Mouse (Mus musculus): ENCODE measurements at regions not wholly inside any gene's neighbourhood (a gene's known extent, or its start where the extent isn't known, plus 50 kb on each side); places are given as distances from the start of the nearest gene placed in this dataset.

GRCm38 (mm10) chr13:52009231-52009630 is 162.8 kb downstream of the Gadd45g start:
- no peak for ATAC-seq (ENCODE audit: low FRiP score)

GRCm38 (mm10) chr13:52009766-52010165 is 163.3 kb downstream of the Gadd45g start:
- Histone ChIP-seq H3K4me3 (no peak overlapping the region), H3K4me1 (peaks cover 14% of the 10 kb centered on the region), H3K36me3 (no peaks in the 10 kb centered on the region), H3K4me2 (replicated peaks) (no peak overlapping the region), H3K9me3 (replicated peaks) (no peaks in the 10 kb centered on the region), H3K27ac (no peak overlapping the region), H3K9ac (no peak overlapping the region), H3K27me3 (peaks cover 2% of the 10 kb centered on the region; the same call in 1 of the 2 replicates)
- no peak for ATAC-seq (ENCODE audit: low FRiP score)
- 91% methylated on average over 6 of the region's 6 CpGs for WGBS

More at GRCm38 (mm10) chr13:52009231-52009630, 162.8 kb downstream of the Gadd45g start:
- Histone ChIP-seq H3K27ac (no peak overlapping the region), H3K9me3 (replicated peaks) (no peaks in the 10 kb centered on the region), H3K9ac (no peak overlapping the region), H3K27me3 (peaks cover 2% of the 10 kb centered on the region; the same call in 1 of the 2 replicates), H3K4me1 (peaks cover 9% of the 10 kb centered on the region), H3K4me3 (no peak overlapping the region), H3K4me2 (replicated peaks) (no peak overlapping the region), H3K36me3 (no peaks in the 10 kb centered on the region)
- WGBS = 88% methylated on average over 4 of the region's 4 CpGs

- H3K27me3 ChIP-seq = peaks cover 2% of the 10 kb centered on the region; the same call in 1 of the 2 replicates
- H3K4me2 ChIP-seq (replicated peaks) = no peak overlapping the region
- no peak overlapping the region for H3K9ac ChIP-seq
- peaks cover 24% of the 10 kb centered on the region for H3K4me1 ChIP-seq
- 65% methylated on average over 3 of the region's 3 CpGs for WGBS
- H3K36me3 ChIP-seq = no peaks in the 10 kb centered on the region
- ATAC-seq (ENCODE audit: low FRiP score) = no peak
- H3K27ac ChIP-seq = no peak overlapping the region
- no peaks in the 10 kb centered on the region for H3K9me3 ChIP-seq (replicated peaks)
- no peak overlapping the region for H3K4me3 ChIP-seq
Measured at GRCm38 (mm10) chr13:52011001-52011400, 164.5 kb downstream of the Gadd45g start.

GRCm38 (mm10) chr13:52013182-52013581 is 166.7 kb downstream of the Gadd45g start:
- no peak overlapping the region for H3K4me3 ChIP-seq
- 77% methylated on average over 1 of the region's 1 CpGs for WGBS
- no peak for ATAC-seq (ENCODE audit: low FRiP score)
- no peaks in the 10 kb centered on the region for H3K36me3 ChIP-seq
- H3K9me3 ChIP-seq (replicated peaks) = no peaks in the 10 kb centered on the region
- H3K27ac ChIP-seq = no peak overlapping the region
- peaks cover 33% of the 10 kb centered on the region for H3K4me1 ChIP-seq
- no peak overlapping the region for H3K4me2 ChIP-seq (replicated peaks)
- no peak overlapping the region for H3K9ac ChIP-seq
- H3K27me3 ChIP-seq = peaks cover 8% of the 10 kb centered on the region

DNA sequence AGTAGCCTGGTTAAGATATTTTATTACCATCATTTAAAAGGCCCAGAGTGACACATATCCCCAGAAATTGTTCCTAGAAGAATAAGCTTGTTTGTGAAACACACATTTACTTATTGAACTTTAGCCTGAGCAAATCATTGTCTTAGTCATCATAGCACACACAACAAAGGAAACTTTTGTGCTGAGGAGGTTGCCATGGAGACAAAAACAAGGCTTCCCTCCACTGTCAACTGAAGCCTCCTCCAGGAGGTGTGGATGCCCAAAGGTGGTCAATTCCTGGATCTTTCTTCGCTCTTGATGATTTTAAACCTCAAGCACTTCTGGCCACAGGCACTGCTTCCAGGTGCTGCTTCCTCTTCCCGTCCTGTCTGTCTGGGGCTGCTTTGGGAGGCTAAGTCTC is 167.3 kb downstream of the Gadd45g start:
- Histone ChIP-seq H3K9me3 (replicated peaks) (no peaks in the 10 kb centered on the region), H3K4me1 (peaks cover 33% of the 10 kb centered on the region), H3K36me3 (no peaks in the 10 kb centered on the region), H3K9ac (no peak overlapping the region), H3K4me3 (no peak overlapping the region), H3K27ac (no peak overlapping the region), H3K4me2 (replicated peaks) (no peak overlapping the region), H3K27me3 (peaks cover 8% of the 10 kb centered on the region)
- 55% methylated on average over 2 of the region's 2 CpGs for WGBS
- no peak for ATAC-seq (ENCODE audit: low FRiP score)

DNA sequence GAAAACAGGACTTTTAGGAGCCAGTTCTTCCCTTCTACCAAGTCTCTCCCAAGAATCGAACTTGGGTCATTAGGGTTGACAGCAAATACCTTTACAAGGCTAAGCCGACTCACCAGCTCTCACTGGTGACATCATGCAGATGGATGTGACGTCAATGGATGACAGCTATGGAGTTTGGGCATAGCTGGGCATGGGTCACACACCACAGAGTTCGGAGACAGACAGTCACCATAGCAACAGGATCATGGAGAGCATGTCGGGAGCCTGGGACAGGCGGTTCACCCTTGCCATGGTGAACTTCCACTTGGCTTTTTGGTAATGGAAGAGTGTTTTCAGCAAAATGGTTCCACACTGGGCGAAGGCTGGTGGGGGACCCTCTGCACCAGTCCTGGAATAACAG is 168.1 kb downstream of the Gadd45g start:
- Histone ChIP-seq H3K9ac (no peak overlapping the region), H3K36me3 (no peaks in the 10 kb centered on the region), H3K4me1 (peaks cover 33% of the 10 kb centered on the region), H3K27me3 (peaks cover 10% of the 10 kb centered on the region), H3K9me3 (replicated peaks) (no peaks in the 10 kb centered on the region), H3K4me3 (no peak overlapping the region), H3K27ac (peak overlapping the region; percentile 84; the same call in 1 of the 2 replicates), H3K4me2 (replicated peaks) (no peak overlapping the region)
- ATAC-seq (ENCODE audit: low FRiP score) = peak; percentile 55
- 41% methylated on average over 7 of the region's 7 CpGs for WGBS

- H3K4me3 ChIP-seq = no peak overlapping the region
- no peak overlapping the region for H3K9ac ChIP-seq
- peaks cover 10% of the 10 kb centered on the region for H3K27me3 ChIP-seq
- 0 out of 2 replicates have a peak overlapping the region, but pooled peaks have one; percentile 15 for H3K4me2 ChIP-seq (replicated peaks)
- no peaks in the 10 kb centered on the region for H3K36me3 ChIP-seq
- peaks cover 33% of the 10 kb centered on the region for H3K4me1 ChIP-seq
- peak; percentile 72 for ATAC-seq (ENCODE audit: low FRiP score)
- H3K27ac ChIP-seq = peak overlapping the region; percentile 84
- no peaks in the 10 kb centered on the region for H3K9me3 ChIP-seq (replicated peaks)
- 8% methylated on average over 4 of the region's 4 CpGs for WGBS
Measured at GRCm38 (mm10) chr13:52015066-52015465, 168.6 kb downstream of the Gadd45g start.

DNA sequence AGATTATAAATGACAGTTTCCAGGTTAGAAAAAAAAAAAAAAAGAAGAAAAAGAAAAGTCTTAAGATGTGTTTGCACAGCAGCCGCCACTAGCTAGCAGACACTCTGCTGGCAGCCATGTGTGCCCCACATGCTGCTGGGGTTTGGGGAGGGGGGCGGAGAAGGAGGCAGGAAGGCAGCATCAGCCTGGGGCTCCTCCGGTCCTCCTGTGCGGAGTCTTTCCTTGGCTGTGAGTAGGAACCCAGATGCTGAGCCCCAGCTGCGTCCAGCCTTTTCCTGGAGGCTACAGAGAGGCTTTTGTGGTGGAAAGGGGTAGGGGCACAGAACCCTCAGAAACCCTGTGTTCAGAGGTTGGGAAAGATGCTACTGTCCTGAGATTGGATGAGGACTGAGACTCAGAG is 169.0 kb downstream of the Gadd45g start:
- Histone ChIP-seq H3K4me2 (replicated peaks) (peak overlapping the region; percentile 25; the same call in 1 of the 2 replicates), H3K9ac (no peak overlapping the region)

GRCm38 (mm10) chr13:52017598-52018190 is 171.2 kb downstream of the Gadd45g start:
- WGBS = 78% methylated on average over 11 of the region's 11 CpGs
- Histone ChIP-seq H3K36me3 (no peaks in the 10 kb centered on the region), H3K27ac (no peak overlapping the region), H3K9me3 (replicated peaks) (no peaks in the 10 kb centered on the region), H3K27me3 (peaks cover 13% of the 10 kb centered on the region), H3K9ac (no peak overlapping the region), H3K4me3 (no peak overlapping the region), H3K4me2 (replicated peaks) (no peak overlapping the region), H3K4me1 (peaks cover 50% of the 10 kb centered on the region)
- no peak for ATAC-seq (ENCODE audit: low FRiP score)

More for the DNA sequence above, 169.0 kb downstream of the Gadd45g start:
- no peaks in the 10 kb centered on the region for H3K36me3 ChIP-seq
- H3K4me1 ChIP-seq = peaks cover 33% of the 10 kb centered on the region
- peak overlapping the region; percentile 84 for H3K27ac ChIP-seq
- H3K4me3 ChIP-seq = no peak overlapping the region
- H3K27me3 ChIP-seq = peaks cover 13% of the 10 kb centered on the region
- 3% methylated on average over 5 of the region's 5 CpGs for WGBS
- ATAC-seq (ENCODE audit: low FRiP score) = peak; percentile 41
- H3K9me3 ChIP-seq (replicated peaks) = no peaks in the 10 kb centered on the region

- peaks cover 44% of the 10 kb centered on the region for H3K4me1 ChIP-seq
- no peak overlapping the region for H3K9ac ChIP-seq
- WGBS = 83% methylated on average over 8 of the region's 8 CpGs
- H3K4me2 ChIP-seq (replicated peaks) = no peak overlapping the region
- H3K9me3 ChIP-seq (replicated peaks) = no peaks in the 10 kb centered on the region
- no peak for ATAC-seq (ENCODE audit: low FRiP score)
- H3K4me3 ChIP-seq = no peak overlapping the region
- H3K27ac ChIP-seq = no peak overlapping the region
- H3K36me3 ChIP-seq = no peaks in the 10 kb centered on the region
- peaks cover 13% of the 10 kb centered on the region for H3K27me3 ChIP-seq
Measured at GRCm38 (mm10) chr13:52019647-52020046, 173.2 kb downstream of the Gadd45g start.

GRCm38 (mm10) chr13:52021150-52021549 is 174.7 kb downstream of the Gadd45g start:
- Histone ChIP-seq H3K27me3 (peaks cover 13% of the 10 kb centered on the region), H3K4me1 (peaks cover 44% of the 10 kb centered on the region), H3K36me3 (no peaks in the 10 kb centered on the region), H3K9ac (no peak overlapping the region), H3K4me2 (replicated peaks) (no peak overlapping the region), H3K9me3 (replicated peaks) (no peaks in the 10 kb centered on the region), H3K27ac (no peak overlapping the region), H3K4me3 (no peak overlapping the region)
- WGBS = 31% methylated on average over 11 of the region's 11 CpGs
- ATAC-seq (ENCODE audit: low FRiP score) = no peak

DNA sequence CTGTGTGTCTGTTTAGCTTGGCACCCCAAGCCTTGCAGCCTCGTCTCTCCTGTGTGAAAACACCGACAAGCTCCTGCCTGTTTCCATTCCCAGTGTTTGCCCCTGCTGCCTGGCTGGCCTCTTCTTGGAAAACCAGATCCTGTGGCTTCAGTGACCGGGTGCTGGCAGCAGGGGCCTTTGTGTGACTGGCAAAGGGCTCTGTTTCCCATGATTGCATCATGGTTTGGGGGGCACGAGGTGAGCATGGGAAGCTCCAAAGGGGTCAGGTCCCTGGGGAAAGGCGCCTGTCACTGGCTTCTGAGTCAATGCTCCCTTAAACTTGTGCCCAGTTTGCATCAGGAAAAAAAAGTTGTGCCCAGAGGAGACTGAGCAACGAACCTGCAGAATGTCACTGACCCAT is 175.3 kb downstream of the Gadd45g start:
- Histone ChIP-seq H3K36me3 (no peaks in the 10 kb centered on the region), H3K9me3 (replicated peaks) (no peaks in the 10 kb centered on the region), H3K4me2 (replicated peaks) (no peak overlapping the region), H3K27ac (0 out of 2 replicates have a peak overlapping the region, but pooled peaks have one; percentile 40), H3K9ac (peak overlapping the region; percentile 23; the same call in 1 of the 2 replicates), H3K27me3 (peaks cover 13% of the 10 kb centered on the region), H3K4me1 (peaks cover 42% of the 10 kb centered on the region), H3K4me3 (no peak overlapping the region)
- ATAC-seq (ENCODE audit: low FRiP score) = no peak
- WGBS = 51% methylated on average over 6 of the region's 6 CpGs

GRCm38 (mm10) chr13:52022529-52022928 is 176.1 kb downstream of the Gadd45g start:
- no peak overlapping the region for H3K27ac ChIP-seq
- H3K27me3 ChIP-seq = peaks cover 12% of the 10 kb centered on the region
- WGBS = 90% methylated on average over 4 of the region's 4 CpGs
- no peaks in the 10 kb centered on the region for H3K36me3 ChIP-seq
- no peak for ATAC-seq (ENCODE audit: low FRiP score)
- no peak overlapping the region for H3K4me3 ChIP-seq
- no peaks in the 10 kb centered on the region for H3K9me3 ChIP-seq (replicated peaks)
- no peak overlapping the region for H3K4me2 ChIP-seq (replicated peaks)
- H3K9ac ChIP-seq = no peak overlapping the region
- peaks cover 45% of the 10 kb centered on the region for H3K4me1 ChIP-seq

Data from hindbrain, embryonic 12.5 days (tissue).